Mouse (Mus musculus) thymus, adult 2 months (tissue): ENCODE results near the gene Arv1. TPM values are rescaled to one million over a fixed set of nuclear protein-coding genes. Genes with fewer than 3 reads are reported as not detected.

Experiments
- DNase-seq: peaks from one replicate; pipeline ENCODE4 v3.0.0; 2021
- H3K27ac ChIP-seq: fragments of 200-500 bp; 2 replicates; pipeline ENCODE4 v1.5.1; 2012; ENCODE audit warnings: low read length, control low read depth; ENCODE audit not compliant: control insufficient read depth, insufficient read depth
- H3K27me3 ChIP-seq: fragments of 200-500 bp; 2 replicates; pipeline ENCODE4 v1.6.1; 2012; ENCODE audit warnings: mild to moderate bottlenecking, low read length, moderate library complexity, mixed read lengths; ENCODE audit not compliant: control insufficient read depth, insufficient read depth
- H3K36me3 ChIP-seq: fragments of 200-500 bp; 2 replicates; pipeline ENCODE4 v1.6.1; 2012; ENCODE audit warnings: mild to moderate bottlenecking, low read length, moderate library complexity; ENCODE audit not compliant: control insufficient read depth, insufficient read depth
- H3K4me1 ChIP-seq: fragments of 200-500 bp; replicated peaks from 2 replicates; pipeline ENCODE4 v1.6.1; 2012; ENCODE audit warnings: low read length; ENCODE audit not compliant: control insufficient read depth, insufficient read depth
- H3K4me3 ChIP-seq: fragments of 200-500 bp; 2 replicates; pipeline ENCODE4 v1.5.1; 2012; ENCODE audit warnings: mild to moderate bottlenecking, low read length, control low read depth, moderate library complexity; ENCODE audit not compliant: control insufficient read depth, insufficient read depth
- CTCF ChIP-seq: fragments of 200-500 bp; IDR thresholded peaks from 2 replicates; pipeline ENCODE4 v1.5.1; 2012; ENCODE audit warnings: mild to moderate bottlenecking, control low read depth, low read length, moderate library complexity, borderline replicate concordance; ENCODE audit not compliant: control insufficient read depth, poor library complexity, insufficient read depth; ENCODE audit errors: extremely low read depth
- POLR2A ChIP-seq: fragments of 200-500 bp; IDR thresholded peaks from 2 replicates; pipeline ENCODE4 v1.6.1; 2012; ENCODE audit warnings: mild to moderate bottlenecking, low read length, control low read depth, moderate library complexity; ENCODE audit not compliant: control insufficient read depth, poor library complexity, insufficient read depth; ENCODE audit errors: extremely low read depth
- WGBS: fragments of 180-500 bp; shearing (Covaris S2); methylation state at CpG from one replicate; pipeline ENCODE4 v1.1.7; 2018; 5-methylcytosine and 5-hydroxymethylcytosine counted together
- polyA plus RNA-seq: library from polyadenylated mRNA; depleted of rRNA; stranded (reverse); fragments of >200 nt; gene quantifications from 2 replicates; pipeline ENCODE4 v1.2.3, GENCODE M21; 2012

Gene Arv1
- polyA plus RNA-seq, 1 experiment, result 56.7 TPM

DNA sequence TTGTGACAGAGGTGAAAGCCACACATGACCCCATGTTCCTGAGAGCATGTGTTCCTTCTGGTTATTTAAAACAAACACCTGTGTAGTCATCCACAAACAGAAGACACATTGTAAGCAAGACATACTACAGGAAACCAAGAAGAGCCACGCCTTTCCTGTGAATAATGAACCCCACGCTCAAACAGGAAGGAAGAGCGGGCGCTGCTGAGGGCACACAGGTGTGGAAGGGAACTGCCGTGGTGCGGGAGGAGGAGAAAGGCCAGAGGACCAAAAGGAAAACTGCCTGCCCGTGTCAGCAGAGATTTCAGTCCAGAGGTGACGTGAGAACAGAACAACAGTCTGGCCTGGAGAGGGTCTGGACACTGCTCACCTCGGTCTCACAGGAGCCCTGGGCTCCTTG, 20.9 kb upstream of the Arv1 start:
- DNase-seq, result peak; percentile 78
- WGBS, result 7% methylated on average over 9 of the region's 9 CpGs
- TF ChIP-seq POLR2A, result peak; percentile 60; the same call in 1 of the 2 replicates
- 0 out of 2 replicates have a peak, but pooled peaks have one; percentile 48 for TF ChIP-seq CTCF
- H3K4me1 ChIP-seq, result peaks cover 48% of the 10 kb centered on the region
- H3K27me3 ChIP-seq, result no peaks in the 10 kb centered on the region
- H3K27ac ChIP-seq, result peak overlapping the region; percentile 100
- H3K4me3 ChIP-seq, result no peak overlapping the region
- H3K36me3 ChIP-seq, result no peaks in the 10 kb centered on the region; the same call in 1 of the 2 replicates

DNA sequence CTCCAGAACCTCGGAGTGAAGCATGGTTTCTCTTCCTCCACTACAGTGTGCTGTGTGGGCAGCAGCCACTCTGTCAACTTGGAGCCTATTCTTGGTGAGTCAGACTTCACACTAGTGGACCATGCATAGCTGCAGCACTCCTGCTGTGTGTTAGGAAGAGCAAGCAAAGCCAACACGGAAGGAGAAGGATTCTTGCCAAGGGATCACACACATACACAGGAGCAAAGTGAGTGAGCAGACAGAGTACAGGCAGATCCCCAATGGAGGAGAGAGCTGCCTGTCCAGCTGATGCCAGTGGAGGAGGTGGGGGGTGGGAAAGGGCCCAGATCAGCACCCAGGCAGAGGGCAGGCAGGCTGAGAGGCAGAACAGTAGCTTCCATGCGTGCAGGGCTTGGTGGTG, 19.8 kb upstream of the Arv1 start:
- peaks cover 48% of the 10 kb centered on the region for H3K4me1 ChIP-seq
- H3K27me3 ChIP-seq, result no peaks in the 10 kb centered on the region
- no peak overlapping the region for H3K4me3 ChIP-seq
- no peak for DNase-seq
- H3K27ac ChIP-seq, result peak overlapping the region; percentile 100
- H3K36me3 ChIP-seq, result peaks cover 7% of the 10 kb centered on the region
- 88% methylated on average over 3 of the region's 3 CpGs for WGBS
- TF ChIP-seq CTCF (no peak), POLR2A (no peak)

DNA sequence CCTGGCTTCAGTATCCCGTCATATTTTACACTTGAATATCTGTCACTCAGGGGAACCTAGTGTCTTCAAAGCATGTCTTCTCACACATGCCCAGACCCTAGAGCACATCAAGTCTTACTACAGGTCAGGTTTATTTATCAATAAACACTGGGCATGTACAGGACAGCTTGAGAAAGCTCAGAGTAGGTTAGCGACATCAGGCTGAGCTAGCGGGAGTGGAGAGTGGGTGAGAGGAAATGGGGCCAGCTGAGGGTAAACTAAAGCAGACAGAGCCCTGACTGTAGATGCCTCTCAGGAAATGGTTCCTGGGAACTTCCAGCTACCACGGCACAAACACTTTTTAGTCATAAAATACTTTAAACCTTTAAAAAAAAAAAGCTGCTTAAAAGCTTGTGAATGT, 18.4 kb upstream of the Arv1 start:
- Histone ChIP-seq H3K27ac (peak overlapping the region; percentile 100), H3K36me3 (peaks cover 7% of the 10 kb centered on the region; the same call in 1 of the 2 replicates), H3K4me3 (no peak overlapping the region), H3K4me1 (peaks cover 48% of the 10 kb centered on the region), H3K27me3 (no peaks in the 10 kb centered on the region)
- 29% methylated on average over 4 of the region's 4 CpGs for WGBS
- peak; percentile 55 for DNase-seq
- TF ChIP-seq CTCF (no peak), POLR2A (no peak)

DNA sequence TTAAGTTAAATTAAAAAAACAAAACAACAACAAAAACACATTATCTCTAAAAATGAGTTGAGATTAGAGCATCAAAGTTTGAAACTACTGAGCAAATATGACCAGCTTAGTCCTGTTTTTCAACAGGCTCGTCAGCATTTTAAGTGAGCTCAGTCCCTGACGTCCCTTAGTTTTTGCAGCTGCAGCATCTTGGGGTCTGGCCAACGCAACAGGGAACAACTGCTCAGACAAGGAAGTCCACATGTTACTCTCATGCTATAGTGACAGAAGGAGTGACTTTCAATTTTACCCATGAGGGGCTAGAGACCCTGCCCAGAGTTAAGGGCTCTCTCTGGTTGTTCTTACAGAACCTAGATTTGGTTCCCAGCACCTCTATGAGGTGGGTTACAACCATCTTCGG, 17.6 kb upstream of the Arv1 start:
- H3K36me3 ChIP-seq, result peaks cover 13% of the 10 kb centered on the region
- peaks cover 46% of the 10 kb centered on the region for H3K4me1 ChIP-seq
- H3K27ac ChIP-seq, result no peak overlapping the region
- no peak for DNase-seq
- 95% methylated on average over 4 of the region's 4 CpGs for WGBS
- no peak overlapping the region for H3K4me3 ChIP-seq
- no peaks in the 10 kb centered on the region for H3K27me3 ChIP-seq
- TF ChIP-seq CTCF (no peak), POLR2A (no peak)

DNA sequence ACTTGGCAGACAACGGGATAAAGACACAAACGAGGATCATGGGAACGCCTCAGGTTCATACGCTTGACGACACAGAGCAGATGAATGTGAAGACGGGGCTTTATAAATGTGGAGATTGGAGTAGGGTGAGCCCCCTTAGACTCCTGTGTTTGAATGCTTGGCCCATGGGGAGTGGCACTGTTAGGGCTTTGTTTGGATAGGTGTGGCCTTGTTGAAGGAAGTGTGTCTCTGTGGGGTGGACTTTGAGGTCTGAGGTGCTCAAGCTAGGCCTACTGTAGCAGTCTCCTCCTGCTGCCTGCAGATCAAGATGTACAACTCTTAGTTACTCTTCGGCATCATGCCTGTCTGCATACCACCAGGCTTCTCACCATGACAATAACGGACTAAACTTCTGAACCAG, 16.1 kb upstream of the Arv1 start:
- Histone ChIP-seq H3K4me1 (peaks cover 32% of the 10 kb centered on the region), H3K27me3 (no peaks in the 10 kb centered on the region), H3K27ac (no peak overlapping the region), H3K36me3 (peaks cover 20% of the 10 kb centered on the region), H3K4me3 (no peak overlapping the region)
- no peak for TF ChIP-seq CTCF
- TF ChIP-seq POLR2A, result no peak
- WGBS, result 98% methylated on average over 8 of the region's 8 CpGs
- no peak for DNase-seq

DNA sequence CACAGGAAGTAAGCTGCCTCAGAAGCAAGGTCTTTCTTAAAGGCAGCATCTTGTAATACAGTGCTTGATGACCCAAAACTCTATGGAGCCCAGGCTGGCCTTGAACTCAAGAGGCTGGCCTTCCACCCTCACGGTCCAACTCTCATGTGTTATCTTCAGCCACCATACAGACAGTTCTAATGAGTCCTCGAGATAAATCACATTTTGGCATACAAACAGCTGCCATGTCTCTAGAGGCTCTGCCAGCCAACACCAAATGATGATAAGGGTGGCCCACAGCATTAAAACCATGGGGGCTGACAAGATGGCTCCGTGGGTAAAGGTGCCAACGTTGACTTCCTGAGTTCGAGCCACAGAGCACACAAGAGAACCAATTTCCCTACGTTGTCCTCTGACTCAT, 8.7 kb upstream of the Arv1 start:
- DNase-seq, result no peak
- Histone ChIP-seq H3K27ac (no peak overlapping the region), H3K36me3 (peaks cover 35% of the 10 kb centered on the region), H3K4me3 (no peak overlapping the region), H3K27me3 (no peaks in the 10 kb centered on the region), H3K4me1 (no peaks in the 10 kb centered on the region)
- TF ChIP-seq POLR2A (no peak), CTCF (no peak)
- WGBS, result 91% methylated on average over 6 of the region's 6 CpGs

DNA sequence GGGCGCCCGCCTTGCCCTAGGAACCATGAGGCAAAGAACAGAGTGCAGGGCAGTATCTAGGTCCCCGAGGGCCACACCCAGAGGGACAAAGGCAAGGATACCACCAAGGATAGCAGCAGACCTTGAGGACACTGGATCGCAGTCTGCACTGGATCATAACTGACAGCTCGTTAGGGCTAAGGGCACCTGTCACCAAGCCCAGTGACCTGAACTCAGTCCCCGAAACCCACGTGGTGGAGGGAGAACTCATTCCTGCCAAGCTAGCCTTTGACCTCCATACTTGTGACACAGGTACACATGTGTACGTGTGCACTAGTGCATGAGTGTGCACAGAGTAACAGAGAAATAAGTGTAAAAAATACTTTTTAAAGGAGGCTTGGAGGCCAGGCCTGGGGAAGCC, 6.2 kb upstream of the Arv1 start:
- 95% methylated on average over 8 of the region's 8 CpGs for WGBS
- Histone ChIP-seq H3K4me1 (peaks cover 8% of the 10 kb centered on the region), H3K36me3 (peaks cover 22% of the 10 kb centered on the region), H3K4me3 (no peak overlapping the region), H3K27ac (no peak overlapping the region), H3K27me3 (no peaks in the 10 kb centered on the region)
- DNase-seq, result no peak
- TF ChIP-seq POLR2A, result no peak
- no peak for TF ChIP-seq CTCF
